Mouse (Mus musculus) megakaryocyte, embryonic 14.5 days (primary cell): ENCODE measurements at regions not wholly inside any gene's neighbourhood (a gene's known extent, or its start where the extent isn't known, plus 50 kb on each side); places are given as distances from the start of the nearest gene placed in this dataset.
"Not testable (repeated sequence)": the region's sequence is repeated elsewhere in the genome, so short reads cannot be mapped to it uniquely, and the experiment has no call there.

Source experiments
- FLI1 ChIP-seq: IDR thresholded peaks from 2 replicates; pipeline ENCODE4 v1.6.1; 2012; ENCODE audit warnings: low read length, inconsistent platforms, mixed read lengths
- GATA1 ChIP-seq: IDR thresholded peaks from 3 replicates; pipeline ENCODE4 v1.6.1; 2012; ENCODE audit warnings: mixed read lengths, low read length, inconsistent platforms, borderline replicate concordance

DNA sequence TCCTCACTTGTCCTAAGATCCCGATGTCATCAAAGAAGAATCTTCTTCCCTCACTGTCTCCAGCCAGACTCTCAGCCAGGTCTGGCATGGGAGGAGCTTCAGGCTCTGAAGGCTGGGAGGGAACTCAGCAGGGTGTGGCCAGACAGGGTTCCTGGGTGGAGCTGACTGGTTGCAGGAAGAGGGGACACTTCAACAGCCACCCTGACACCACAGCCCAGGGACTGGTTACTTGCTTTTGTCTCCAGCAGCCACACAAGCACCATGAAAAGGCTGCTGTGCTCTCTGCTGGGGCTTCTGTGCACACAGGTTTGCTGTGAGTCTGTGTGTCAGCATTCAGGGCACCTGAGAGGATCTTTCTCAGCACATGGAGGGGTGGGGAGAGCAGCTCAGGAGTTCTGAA is 577.0 kb upstream of the Olfr1507 start:
- not testable (repeated sequence) for TF ChIP-seq GATA1, FLI1
